8 mouse cellular contexts compared by ENCODE assay signal in genomic region chr7:65902471-65903180, GRCm38 (mm10). TPM values are rescaled to one million over a fixed set of nuclear protein-coding genes. Genes with fewer than 3 reads are reported as not detected.
DNase-seq lines count a peak whose midpoint lies in the region; ATAC-seq and TF ChIP-seq lines count a peak whose summit lies in the region.

No protein-coding gene starts in this region.

- no peaks in the 10 kb centered on the region for H3K36me3 ChIP-seq in hindbrain, postnatal 0 days (ENCODE audit: insufficient read depth, low read length)

- 29% methylated on average over 13 of the region's 13 CpGs for WGBS in hindbrain, postnatal 0 days

- no peak overlapping the region for H3K9ac ChIP-seq in hindbrain, postnatal 0 days (replicated peaks; ENCODE audit: low read length)

- peak; percentile 78 to 90 for DNase-seq in adrenal gland, adult (ENCODE audit: inconsistent age in 2 of 2, low spot score in 1 of 2)
- peak; percentile 37 for DNase-seq in cerebellum, adult 8-10 months
- peak; percentile 47 for DNase-seq in gastrocnemius, postnatal 10 days
- DNase-seq in hindbrain, postnatal 0 days (ENCODE audit: low spot score) = peak; percentile 51
- DNase-seq in left cerebral cortex, adult 18-20 months (ENCODE audit: low spot score in 2 of 2) = peak; percentile 8 to 26
- DNase-seq in lung, postnatal 14 days = peak; percentile 56
- DNase-seq in right cerebral cortex, postnatal 36 days (ENCODE audit: low spot score in 2 of 2) = peak; percentile 34
- no peak for DNase-seq in spleen, postnatal 14 days (ENCODE audit: low spot score in 2 of 2)

- peak overlapping the region; percentile 9; the same call in 1 of the 2 replicates for H3K27ac ChIP-seq in hindbrain, postnatal 0 days

- H3K4me1 ChIP-seq in hindbrain, postnatal 0 days (ENCODE audit: insufficient read depth, low read length) = peaks cover 6% of the 10 kb centered on the region; the same call in 1 of the 2 replicates

- H3K4me3 ChIP-seq in hindbrain, postnatal 0 days (ENCODE audit: low read length) = no peak overlapping the region

- TF ChIP-seq CTCF in hindbrain, postnatal 0 days (IDR thresholded peaks at IDR 0.05; ENCODE audit: low read depth) = no peak

- H3K27me3 ChIP-seq in hindbrain, postnatal 0 days (ENCODE audit: insufficient read depth, low read length) = no peaks in the 10 kb centered on the region

- peak; percentile 82 for ATAC-seq in hindbrain, postnatal 0 days

- H3K4me2 ChIP-seq in hindbrain, postnatal 0 days (ENCODE audit: low read depth, low read length) = no peak overlapping the region

- no peaks in the 10 kb centered on the region for H3K9me3 ChIP-seq in hindbrain, postnatal 0 days (ENCODE audit: low read length)

RNA-seq across cellular contexts. Expression of gene Pcsk6, which starts 41.1 kb away (rescaled TPM):
- total RNA-seq in gastrocnemius, postnatal 10 days (2021) = 10 to 100 TPM; 41.3 to 57.6 TPM
- 13.0 and 20.1 TPM in 2 replicates for total RNA-seq in hindbrain, postnatal 0 days (2014; rRNA removed)
- 2.0 and 2.1 TPM in 2 replicates for polyA plus RNA-seq in hindbrain, postnatal 0 days (2015; fragmentation: Nextera tagmentation; extraction: Ambion mirVana)
- total RNA-seq in left cerebral cortex, adult 18-20 months (2021) = 10 to 100 TPM in 1 of 2 experiments, 1 to 10 TPM in 1; 8.3 to 11.7 TPM

Comparison
In these comparisons a context has a peak if more than half of its experiments do, and no peak if none do; other contexts are left out.
1. DNase-seq: peak in adrenal gland, adult (2 of 2), cerebellum, adult 8-10 months (single experiment), gastrocnemius, postnatal 10 days (single experiment), hindbrain, postnatal 0 days (single experiment), left cerebral cortex, adult 18-20 months (2 of 2), lung, postnatal 14 days (single experiment) and right cerebral cortex, postnatal 36 days (2 of 2); none in spleen, postnatal 14 days (0 of 2).